Comparison of ENCODE assay signal across 13 mouse cellular contexts in genomic region chr12:13360183-13360811, GRCm38 (mm10).
"Had no signal": no experiment of that assay in that cellular context is flagged by ENCODE, and none has a peak within 500 bp of the region (broad histone marks: within the 10 kb centered on the region; RNA-seq: fewer than 3 reads in every experiment).

No protein-coding gene starts in this region.

- H3K4me3 ChIP-seq: left cerebral cortex, adult 2 months; limb, embryonic 10.5 days; liver, embryonic 12.5 days; midbrain, embryonic 12.5 days; neural tube, embryonic 13.5 days had no signal

- H3K4me2 ChIP-seq: liver, embryonic 12.5 days; midbrain, embryonic 12.5 days; neural tube, embryonic 13.5 days had no signal

- H3K4me1 ChIP-seq: limb, embryonic 10.5 days; neural tube, embryonic 13.5 days had no signal

- H3K9me3 ChIP-seq: limb, embryonic 10.5 days; liver, embryonic 12.5 days; midbrain, embryonic 12.5 days; neural tube, embryonic 13.5 days had no signal

- H3K27ac ChIP-seq: left cerebral cortex, adult 2 months; limb, embryonic 10.5 days; liver, embryonic 12.5 days; midbrain, embryonic 12.5 days; neural tube, embryonic 13.5 days had no signal

- ATAC-seq: liver, embryonic 12.5 days; midbrain, embryonic 16.5 days had no signal

- H3K27me3 ChIP-seq: liver, embryonic 12.5 days; midbrain, embryonic 12.5 days; neural tube, embryonic 13.5 days had no signal

- H3K9ac ChIP-seq: liver, embryonic 12.5 days; midbrain, embryonic 12.5 days; neural tube, embryonic 13.5 days had no signal

- DNase-seq: kidney, postnatal 14 days; lung, postnatal 14 days; retina, postnatal 1 day; right cerebral cortex, postnatal 4 days; spleen, adult 18-20 months; thymus, adult 18-20 months; thymus, postnatal 14 days had no signal
